Mouse (Mus musculus): ENCODE results near the gene Naa16. TPM values are rescaled to one million over a fixed set of nuclear protein-coding genes. Genes with fewer than 3 reads are reported as not detected.
"Not testable (repeated sequence)": the region's sequence is repeated elsewhere in the genome, so short reads cannot be mapped to it uniquely, and the experiment has no call there.

Naa16 gene
- 10.9 and 12.1 TPM in 2 replicates for polyA plus RNA-seq (2012; ENCODE audit: insufficient read depth, insufficient read length, missing spikeins)

DNA sequence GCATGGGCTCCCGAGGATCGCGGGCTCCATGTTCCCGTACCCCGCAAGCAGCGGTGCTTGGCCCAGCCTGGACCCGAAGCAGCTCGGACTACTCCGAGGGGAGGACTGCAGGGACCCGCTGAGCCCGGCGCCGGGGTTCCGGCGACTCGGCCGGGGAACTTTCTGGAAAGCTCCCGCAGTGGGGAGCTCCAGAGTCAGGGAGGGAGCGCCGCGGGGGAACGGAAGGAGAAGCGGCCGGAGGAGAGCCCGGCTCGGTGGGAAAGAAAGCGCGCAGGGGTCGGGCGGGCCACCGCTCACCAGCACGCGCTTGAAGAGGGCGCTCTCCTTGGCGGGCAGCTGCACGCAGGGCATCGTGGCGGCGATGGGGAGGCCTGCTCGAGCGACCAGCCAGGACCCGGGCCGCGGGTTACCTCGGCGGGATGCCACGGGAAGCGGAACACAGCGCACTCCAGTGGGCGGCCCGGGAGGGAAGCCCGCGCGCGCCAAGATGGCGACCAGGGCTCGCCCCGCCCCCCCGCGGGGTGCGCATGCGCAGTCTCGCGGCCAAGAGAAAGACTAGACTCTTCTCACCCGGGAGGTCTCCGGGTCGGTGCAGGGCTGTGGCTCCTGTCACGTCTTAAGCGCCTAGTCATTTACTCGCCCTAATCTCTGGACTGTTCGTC is at the start of gene Naa16:
Gene Naa16 (minus strand): TSS at position 514 of the 662 bp plus-strand sequence.
- H3K27ac ChIP-seq (replicated peaks; ENCODE audit: low read depth, low read length), result peak within 1 kb of the TSS; percentile 99
- H3K4me3 ChIP-seq (ENCODE audit: insufficient read depth, low read depth, low read length), result peak within 1 kb of the TSS; percentile 99
- no peaks in the 10 kb centered on the region; the same call in 1 of the 2 replicates for H3K4me1 ChIP-seq (ENCODE audit: control insufficient read depth, insufficient read depth, insufficient read length, low read length)

DNA sequence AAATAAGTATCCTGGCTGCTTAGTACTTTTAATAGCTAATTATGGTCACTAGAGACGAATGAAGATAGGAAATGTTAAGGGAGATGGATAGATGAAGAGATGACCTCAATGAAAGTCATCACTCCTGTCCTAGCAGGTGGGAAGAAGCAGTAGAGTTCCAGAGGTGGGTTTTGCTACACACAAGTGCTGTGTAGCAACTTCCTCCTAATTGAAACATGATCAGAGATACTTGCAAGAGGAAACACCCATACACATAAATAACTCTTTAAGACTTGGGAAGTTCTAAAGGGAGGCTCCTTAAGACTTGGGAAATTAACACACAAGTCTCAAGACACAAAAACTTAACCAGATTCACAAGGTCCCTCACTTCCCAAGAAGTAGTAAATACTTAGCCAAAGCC is 43.5 kb upstream of the Naa16 start:
- no peaks in the 10 kb centered on the region for H3K4me1 ChIP-seq (ENCODE audit: control insufficient read depth, insufficient read depth, insufficient read length, low read length)
- H3K4me3 ChIP-seq (ENCODE audit: insufficient read depth, low read depth, low read length), result no peak overlapping the region
- H3K27ac ChIP-seq (replicated peaks; ENCODE audit: low read depth, low read length), result no peak overlapping the region

- Histone ChIP-seq H3K27ac (replicated peaks; ENCODE audit: low read depth, low read length) (peak overlapping the region; percentile 60; the same call in 1 of the 2 replicates), H3K4me3 (ENCODE audit: insufficient read depth, low read depth, low read length) (peak overlapping the region; percentile 61)
- not testable (repeated sequence) for H3K4me1 ChIP-seq (ENCODE audit: control insufficient read depth, insufficient read depth, insufficient read length, low read length)
Measured at GRCm38 (mm10) chr14:79426730-79427365, 36.3 kb upstream of the Naa16 start.

DNA sequence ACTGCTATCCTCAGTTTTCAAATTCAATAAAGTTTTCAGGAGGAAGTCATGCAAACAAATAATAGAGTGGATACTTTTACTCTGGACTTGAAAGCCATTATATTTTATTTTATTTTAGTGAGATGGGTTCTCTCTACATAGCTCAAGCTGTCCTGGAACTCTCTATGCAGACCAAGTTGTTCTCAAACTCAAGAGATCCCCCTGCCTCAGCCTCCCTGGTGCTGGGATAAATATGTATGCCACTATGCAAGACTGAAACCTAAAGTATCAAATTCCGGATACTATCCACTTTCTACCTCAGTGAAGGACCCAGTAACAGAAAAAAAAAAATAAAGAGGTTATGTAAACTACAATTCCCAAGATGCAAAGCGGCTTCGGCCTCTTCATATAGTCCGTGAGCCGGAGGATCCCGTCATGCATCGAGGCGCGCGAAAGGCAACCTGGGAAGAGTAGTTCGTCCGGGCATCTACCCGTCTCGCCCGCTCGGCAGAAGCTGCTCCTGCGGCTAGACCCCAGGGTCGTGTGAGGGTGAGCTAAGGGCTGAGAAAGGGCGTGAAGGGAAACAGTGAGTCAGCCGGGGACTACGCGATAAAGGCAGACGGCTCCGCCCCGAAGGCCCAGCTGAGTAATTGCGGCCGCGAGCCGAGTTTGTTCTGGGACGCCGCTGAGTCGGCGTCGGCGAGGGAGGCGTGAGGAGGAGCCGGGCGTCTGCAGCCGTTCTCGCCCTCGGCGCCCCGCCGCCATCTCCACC is 35.6 kb upstream of the Naa16 start, which contains the start of gene Kbtbd7:
Gene Kbtbd7 (plus strand): TSS at position 533 of the 751 bp plus-strand sequence.
- Histone ChIP-seq H3K4me1 (ENCODE audit: control insufficient read depth, insufficient read depth, insufficient read length, low read length) (peaks cover 4% of the 10 kb centered on the region; the same call in 1 of the 2 replicates), H3K4me3 (ENCODE audit: insufficient read depth, low read depth, low read length) (peak within 1 kb of the TSS; percentile 61), H3K27ac (replicated peaks; ENCODE audit: low read depth, low read length) (peak within 1 kb of the TSS; percentile 60)

DNA sequence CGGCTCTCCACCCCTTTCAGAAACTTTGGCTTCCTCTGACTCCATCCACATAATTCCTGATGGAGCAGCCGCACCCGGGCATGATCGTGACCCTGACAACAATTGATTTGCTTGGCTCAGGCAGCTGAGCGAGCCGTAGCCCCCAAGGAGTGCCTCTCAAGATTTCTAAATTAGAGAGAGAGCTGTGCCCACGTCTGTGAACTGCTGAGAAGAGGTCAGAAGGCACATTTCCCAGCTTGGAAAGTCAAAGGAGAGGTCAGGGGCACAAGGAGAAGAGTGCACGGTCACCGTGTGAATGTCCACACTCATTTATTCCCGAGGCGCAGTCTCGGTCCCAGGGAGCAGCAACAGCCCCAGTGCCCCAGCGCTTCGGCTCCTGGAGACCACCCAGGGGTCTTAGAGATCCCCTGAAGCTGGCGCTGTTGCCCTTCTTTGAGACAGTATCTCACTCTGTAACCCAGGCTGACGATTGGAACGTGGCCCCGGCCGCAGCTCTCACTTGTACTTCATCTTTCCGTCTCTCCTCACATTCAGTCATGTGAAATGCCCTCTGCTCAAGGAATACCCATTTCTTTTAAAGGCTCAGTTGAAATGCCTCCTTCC is 29.6 kb upstream of the Naa16 start:
- Histone ChIP-seq H3K4me3 (ENCODE audit: insufficient read depth, low read depth, low read length) (no peak overlapping the region), H3K27ac (replicated peaks; ENCODE audit: low read depth, low read length) (no peak overlapping the region), H3K4me1 (ENCODE audit: control insufficient read depth, insufficient read depth, insufficient read length, low read length) (no peaks in the 10 kb centered on the region)

GRCm38 (mm10) chr14:79413121-79413520 is 22.5 kb upstream of the Naa16 start:
- Histone ChIP-seq H3K27ac (replicated peaks; ENCODE audit: low read depth, low read length) (no peak overlapping the region), H3K4me3 (ENCODE audit: insufficient read depth, low read depth, low read length) (no peak overlapping the region), H3K4me1 (ENCODE audit: control insufficient read depth, insufficient read depth, insufficient read length, low read length) (no peaks in the 10 kb centered on the region)

DNA sequence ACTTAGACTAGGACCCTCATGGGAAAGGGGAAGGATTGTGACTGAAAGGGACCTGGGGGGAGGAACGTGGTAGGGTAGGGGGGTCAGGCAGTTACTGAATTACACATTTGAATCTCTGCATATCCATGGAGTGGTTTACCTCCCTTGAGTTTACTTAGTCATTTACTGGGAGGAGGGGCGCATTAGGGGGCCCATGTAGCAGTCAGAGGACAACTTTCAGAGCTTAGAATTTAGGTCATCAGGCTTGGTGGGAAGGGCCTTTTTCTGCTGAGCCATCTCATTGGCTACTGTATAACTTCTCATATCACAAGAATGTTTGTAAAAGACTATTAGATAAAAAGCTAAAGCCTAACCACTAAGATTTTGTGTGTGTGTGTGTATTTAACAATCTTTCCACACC is 20.1 kb upstream of the Naa16 start:
- no peak overlapping the region for H3K4me3 ChIP-seq (ENCODE audit: insufficient read depth, low read depth, low read length)
- H3K27ac ChIP-seq (replicated peaks; ENCODE audit: low read depth, low read length), result no peak overlapping the region
- no peaks in the 10 kb centered on the region for H3K4me1 ChIP-seq (ENCODE audit: control insufficient read depth, insufficient read depth, insufficient read length, low read length)

DNA sequence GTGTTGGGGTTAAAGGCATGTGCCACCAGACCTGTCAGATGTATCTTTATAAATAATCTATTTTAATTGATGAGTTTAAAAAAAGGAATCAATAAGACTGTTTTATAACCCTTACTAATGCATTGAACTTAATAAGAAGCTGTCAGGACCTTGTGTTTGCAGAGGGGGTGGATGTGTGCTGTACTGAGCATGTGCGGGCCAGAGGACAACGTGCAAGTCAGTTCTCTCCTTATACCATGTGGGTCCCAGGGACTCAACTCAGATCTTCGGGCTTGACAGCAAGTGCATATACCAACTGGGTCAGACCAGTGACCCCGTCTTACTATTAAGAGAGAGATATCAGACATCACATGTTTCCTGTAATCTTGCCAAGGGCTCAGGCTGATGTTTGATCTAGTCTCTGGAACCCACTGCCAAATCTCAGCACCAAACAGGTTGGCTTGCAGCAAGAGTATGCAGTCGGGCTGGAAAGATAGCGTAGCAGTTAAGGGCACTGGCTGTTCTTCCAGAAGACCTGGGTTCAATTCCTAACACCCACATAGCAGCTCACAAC is 18.8 kb upstream of the Naa16 start:
- Histone ChIP-seq H3K4me3 (ENCODE audit: insufficient read depth, low read depth, low read length) (no peak overlapping the region), H3K27ac (replicated peaks; ENCODE audit: low read depth, low read length) (no peak overlapping the region), H3K4me1 (ENCODE audit: control insufficient read depth, insufficient read depth, insufficient read length, low read length) (no peaks in the 10 kb centered on the region)

DNA sequence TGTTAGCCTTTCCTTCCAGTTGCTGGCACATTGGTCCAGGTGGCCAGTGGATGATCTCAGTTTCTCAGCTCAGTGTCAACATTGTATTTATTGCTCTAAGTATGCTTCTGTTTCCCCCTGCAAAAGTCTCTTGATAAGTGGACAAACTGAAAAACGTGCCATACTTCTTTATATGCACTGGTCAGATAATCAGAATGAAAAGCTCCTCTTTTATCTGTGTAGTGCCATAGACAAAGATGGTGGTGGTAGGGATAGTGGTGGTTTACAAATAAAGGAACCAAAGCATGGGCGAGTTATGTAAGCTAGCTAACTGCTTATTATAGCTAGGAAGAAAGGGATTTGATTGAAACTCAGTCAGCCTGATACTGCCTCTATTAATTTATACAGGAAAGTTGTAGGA is 17.1 kb upstream of the Naa16 start:
- Histone ChIP-seq H3K4me1 (ENCODE audit: control insufficient read depth, insufficient read depth, insufficient read length, low read length) (no peaks in the 10 kb centered on the region), H3K4me3 (ENCODE audit: insufficient read depth, low read depth, low read length) (no peak overlapping the region)

DNA sequence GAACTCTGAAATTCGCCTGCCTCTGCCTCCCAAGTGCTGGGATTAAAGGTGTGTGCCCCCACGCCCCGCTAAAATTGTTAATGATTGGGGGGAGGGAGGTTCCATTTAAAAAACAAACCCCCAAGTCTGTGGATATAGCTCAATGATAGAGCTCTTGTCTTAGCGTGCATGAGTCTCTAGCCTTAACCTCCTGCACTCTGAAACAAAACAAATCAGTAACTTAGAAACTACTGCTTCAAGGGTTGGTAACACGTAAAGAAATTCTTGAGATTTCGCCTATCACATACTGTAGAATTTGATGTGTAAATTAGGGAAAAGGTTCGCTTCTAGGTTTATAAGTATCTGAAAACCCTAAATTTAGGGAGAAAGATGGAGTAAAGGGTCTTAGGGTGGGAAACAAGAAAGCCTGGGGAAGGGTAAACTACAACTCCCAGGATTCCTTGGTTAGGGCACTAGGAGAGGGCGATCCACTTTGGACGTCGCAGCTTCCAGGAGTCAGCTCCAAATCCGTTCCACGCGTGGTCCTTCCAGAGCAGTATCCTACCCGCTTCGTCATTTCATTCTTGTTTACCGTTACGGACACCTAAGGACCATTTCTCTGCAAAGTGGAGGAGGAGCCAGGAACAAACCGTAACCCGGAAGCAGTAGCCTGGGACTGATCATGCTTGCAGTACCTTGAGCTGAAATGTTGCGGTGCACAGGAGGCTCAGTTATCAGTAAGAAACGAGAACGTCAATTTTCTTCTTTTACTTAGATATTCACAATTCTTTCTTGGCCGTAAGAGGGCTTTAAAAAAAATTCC is 6.9 kb upstream of the Naa16 start, which contains the start of gene Mtrf1:
Gene Mtrf1 (plus strand): TSS at position 452 of the 802 bp plus-strand sequence.
- Histone ChIP-seq H3K4me3 (ENCODE audit: insufficient read depth, low read depth, low read length) (peak within 1 kb of the TSS; percentile 99), H3K27ac (replicated peaks; ENCODE audit: low read depth, low read length) (peak within 1 kb of the TSS; percentile 94), H3K4me1 (ENCODE audit: control insufficient read depth, insufficient read depth, insufficient read length, low read length) (no peaks in the 10 kb centered on the region)

More for the DNA sequence above, 17.1 kb upstream of the Naa16 start:
- no peak overlapping the region for H3K27ac ChIP-seq (replicated peaks; ENCODE audit: low read depth, low read length)

GRCm38 (mm10) chr14:79394564-79394963 is 4.0 kb upstream of the Naa16 start:
- Histone ChIP-seq H3K4me3 (ENCODE audit: insufficient read depth, low read depth, low read length) (no peak overlapping the region), H3K27ac (replicated peaks; ENCODE audit: low read depth, low read length) (no peak overlapping the region), H3K4me1 (ENCODE audit: control insufficient read depth, insufficient read depth, insufficient read length, low read length) (no peaks in the 10 kb centered on the region)

DNA sequence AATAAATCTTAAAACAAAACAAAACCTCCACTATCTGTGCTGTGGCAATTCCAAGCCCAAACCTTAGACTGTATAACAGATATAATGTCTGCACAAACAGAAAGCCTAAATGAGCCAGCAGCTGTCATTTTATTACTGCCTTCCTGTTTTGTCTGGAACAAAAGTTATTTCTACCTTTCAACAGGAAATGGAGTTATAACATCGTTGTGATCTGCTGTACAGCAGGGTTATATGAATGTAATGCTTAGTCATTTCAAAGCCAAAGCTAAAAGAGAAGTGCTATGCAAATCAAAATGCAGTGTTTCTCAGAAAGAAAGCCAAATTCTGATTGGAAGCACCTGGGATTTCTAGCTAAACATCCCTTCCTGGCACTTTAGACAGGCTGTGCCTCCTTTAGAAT is 2.7 kb upstream of the Naa16 start:
- Histone ChIP-seq H3K27ac (replicated peaks; ENCODE audit: low read depth, low read length) (no peak overlapping the region), H3K4me1 (ENCODE audit: control insufficient read depth, insufficient read depth, insufficient read length, low read length) (no peaks in the 10 kb centered on the region; the same call in 1 of the 2 replicates)

DNA sequence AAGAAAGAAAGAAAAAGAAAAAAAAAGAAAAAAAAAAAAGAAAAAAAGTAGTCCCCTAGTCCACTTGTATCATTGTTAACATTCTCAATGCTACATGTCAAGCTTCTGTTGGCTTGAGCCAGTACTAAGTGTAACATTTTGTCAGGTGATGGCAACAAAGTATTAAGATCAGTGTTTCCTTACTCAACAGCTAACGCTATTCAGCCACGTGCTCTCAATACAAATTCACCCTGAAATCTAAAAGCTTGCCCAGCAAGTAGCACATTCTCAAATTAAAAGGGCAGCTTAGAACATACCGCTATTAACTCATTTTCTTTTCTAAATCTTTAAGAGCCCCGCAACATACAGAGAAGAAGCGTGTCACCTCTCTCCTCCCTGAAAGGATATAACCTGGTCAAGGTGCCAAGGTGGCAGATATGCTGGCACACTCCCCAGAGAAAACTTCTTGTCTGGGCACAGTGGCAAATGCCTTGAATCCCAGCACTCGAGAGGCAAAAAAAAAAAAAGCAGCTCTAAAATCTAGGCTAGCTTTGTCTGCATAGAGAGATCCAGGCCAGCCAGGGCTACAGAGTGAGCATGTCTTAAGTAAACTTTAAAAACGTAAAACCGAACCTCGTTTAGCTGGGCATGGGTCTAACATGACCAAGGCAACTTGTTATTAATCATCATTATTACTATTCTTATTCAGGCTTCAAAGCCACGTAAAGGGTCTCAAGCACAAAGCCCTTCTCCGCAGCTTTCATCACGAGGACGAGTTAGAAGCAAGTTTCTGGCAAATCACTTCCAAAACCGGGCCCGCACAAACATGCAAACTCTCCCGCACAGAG is 927 bp downstream of the Naa16 start:
- peak overlapping the region; percentile 99 for H3K27ac ChIP-seq (replicated peaks; ENCODE audit: low read depth, low read length)
- peak overlapping the region; percentile 99 for H3K4me3 ChIP-seq (ENCODE audit: insufficient read depth, low read depth, low read length)
- no peaks in the 10 kb centered on the region; the same call in 1 of the 2 replicates for H3K4me1 ChIP-seq (ENCODE audit: control insufficient read depth, insufficient read depth, insufficient read length, low read length)

More for the DNA sequence above, 2.7 kb upstream of the Naa16 start:
- H3K4me3 ChIP-seq (ENCODE audit: insufficient read depth, low read depth, low read length), result no peak overlapping the region

All from brown adipose tissue, adult 24 weeks (tissue).